Mouse (Mus musculus): Measurements from ENCODE around the gene Zcchc14.
"Not testable (repeated sequence)": the region's sequence is repeated elsewhere in the genome, so short reads cannot be mapped to it uniquely, and the experiment has no call there.

Zcchc14 gene

GRCm38 (mm10) chr8:121628681-121629080 lies 24.0 kb downstream of the Zcchc14 start:
- DNase-seq (ENCODE audit: low read depth in 2 of 2, low spot score in 2 of 2), result no peak

- no peak for DNase-seq (ENCODE audit: low read depth in 2 of 2, low spot score in 2 of 2)
These were observed 29.7 kb downstream of the Zcchc14 start for GRCm38 (mm10) chr8:121623043-121623442.

GRCm38 (mm10) chr8:121621879-121622278 lies 30.8 kb downstream of the Zcchc14 start:
- DNase-seq (ENCODE audit: low read depth in 2 of 2, low spot score in 2 of 2), result no peak

- no peak for DNase-seq (ENCODE audit: low read depth in 2 of 2, low spot score in 2 of 2)
These were observed 31.7 kb downstream of the Zcchc14 start for GRCm38 (mm10) chr8:121620801-121621516.

- DNase-seq (ENCODE audit: low read depth in 2 of 2, low spot score in 2 of 2), result no peak
These were observed 33.2 kb downstream of the Zcchc14 start for GRCm38 (mm10) chr8:121619401-121619995.

GRCm38 (mm10) chr8:121613419-121613818 lies 39.3 kb downstream of the Zcchc14 start:
- no peak for DNase-seq (ENCODE audit: low read depth in 2 of 2, low spot score in 2 of 2)

GRCm38 (mm10) chr8:121609916-121610315 lies 42.8 kb downstream of the Zcchc14 start:
- no peak for DNase-seq (ENCODE audit: low read depth in 2 of 2, low spot score in 2 of 2)

- DNase-seq (ENCODE audit: low read depth in 2 of 2, low spot score in 2 of 2), result no peak
These were observed 43.5 kb downstream of the Zcchc14 start for GRCm38 (mm10) chr8:121609251-121609650.

GRCm38 (mm10) chr8:121607661-121608060 lies 45.0 kb downstream of the Zcchc14 start:
- DNase-seq (ENCODE audit: low read depth in 2 of 2, low spot score in 2 of 2), result no peak

GRCm38 (mm10) chr8:121603801-121604200 lies 48.9 kb downstream of the Zcchc14 start:
- no peak for DNase-seq (ENCODE audit: low read depth in 2 of 2, low spot score in 2 of 2)

- DNase-seq (ENCODE audit: low read depth in 2 of 2, low spot score in 2 of 2), result peak in 1 of 2 experiments; percentile 61
These were observed 49.8 kb downstream of the Zcchc14 start for GRCm38 (mm10) chr8:121602860-121603259.

GRCm38 (mm10) chr8:121602411-121602810 lies 50.3 kb downstream of the Zcchc14 start:
- no peak for DNase-seq (ENCODE audit: low read depth in 2 of 2, low spot score in 2 of 2)

GRCm38 (mm10) chr8:121599842-121600241 lies 52.9 kb downstream of the Zcchc14 start:
- no peak for DNase-seq (ENCODE audit: low read depth in 2 of 2, low spot score in 2 of 2)

GRCm38 (mm10) chr8:121598892-121599291 lies 53.8 kb downstream of the Zcchc14 start:
- peak; percentile 81 to 83 for DNase-seq (ENCODE audit: low read depth in 2 of 2, low spot score in 2 of 2)

GRCm38 (mm10) chr8:121598190-121598589 lies 54.5 kb downstream of the Zcchc14 start:
- DNase-seq (ENCODE audit: low read depth in 2 of 2, low spot score in 2 of 2), result no peak

- DNase-seq (ENCODE audit: low read depth in 2 of 2, low spot score in 2 of 2), result not testable (repeated sequence)
These were observed 55.2 kb downstream of the Zcchc14 start for GRCm38 (mm10) chr8:121597492-121597891.

- DNase-seq (ENCODE audit: low read depth in 2 of 2, low spot score in 2 of 2), result no peak
These were observed 58.7 kb downstream of the Zcchc14 start for GRCm38 (mm10) chr8:121593983-121594382.

GRCm38 (mm10) chr8:121593293-121593692 lies 59.4 kb downstream of the Zcchc14 start:
- no peak for DNase-seq (ENCODE audit: low read depth in 2 of 2, low spot score in 2 of 2)

GRCm38 (mm10) chr8:121591178-121592066 lies 61.3 kb downstream of the Zcchc14 start:
- DNase-seq (ENCODE audit: low read depth in 2 of 2, low spot score in 2 of 2), result peak; percentile 48 to 61

GRCm38 (mm10) chr8:121590203-121591177 lies 62.2 kb downstream of the Zcchc14 start, which contains the start of gene Map1lc3b:
Gene Map1lc3b (plus strand): TSS chr8:121590361.
- peak; percentile 96 to 97 for DNase-seq (ENCODE audit: low read depth in 2 of 2, low spot score in 2 of 2)
